8 mouse cellular contexts compared by ENCODE assay signal in the genomic region with DNA sequence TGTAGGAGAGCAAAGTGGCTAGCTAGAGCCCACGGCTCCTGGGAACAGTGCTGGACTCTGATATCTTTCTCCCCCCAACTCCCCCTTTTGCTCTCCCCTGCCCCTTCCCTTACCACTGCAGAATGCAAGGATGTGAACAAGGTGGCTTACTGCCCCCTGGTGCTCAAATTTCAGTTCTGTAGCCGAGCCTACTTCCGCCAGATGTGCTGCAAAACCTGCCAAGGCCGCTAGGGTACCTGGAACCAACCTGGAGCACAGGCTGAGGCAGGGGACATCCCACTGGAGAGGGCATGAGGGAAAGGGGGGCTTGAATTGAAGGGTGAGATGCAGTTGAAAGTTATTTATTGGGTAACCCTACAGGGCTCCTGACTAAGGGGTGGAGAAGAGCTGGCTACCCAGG. TPM values are rescaled to one million over a fixed set of nuclear protein-coding genes. Genes with fewer than 3 reads are reported as not detected.
DNase-seq lines count a peak whose midpoint lies in the region; ATAC-seq and TF ChIP-seq lines count a peak whose summit lies in the region.

No protein-coding gene starts in this region.

- TF ChIP-seq EP300 in heart, postnatal 0 days (IDR thresholded peaks at IDR 0.05; ENCODE audit: low read depth): no peak
- no peak for TF ChIP-seq EP300 in lung, postnatal 0 days (IDR thresholded peaks at IDR 0.05)

- no peak overlapping the region for H3K4me2 ChIP-seq in heart, postnatal 0 days (ENCODE audit: low read depth, low read length)
- no peak overlapping the region for H3K4me2 ChIP-seq in heart, embryonic 11.5 days
- H3K4me2 ChIP-seq in hindbrain, embryonic 14.5 days (replicated peaks): no peak overlapping the region
- no peak overlapping the region for H3K4me2 ChIP-seq in lung, postnatal 0 days (replicated peaks; ENCODE audit: low read depth, low read length)

- peak; percentile 10 for DNase-seq in heart, postnatal 0 days (ENCODE audit: low spot score)
- peak; percentile 47 to 57 for DNase-seq in B cell, adult 2 months
- peak; percentile 40 for DNase-seq in T-cell, adult 2 months (ENCODE audit: low spot score)
- DNase-seq in hindbrain, embryonic 14.5 days (ENCODE audit: low spot score): peak; percentile 27
- DNase-seq in lung, postnatal 0 days (ENCODE audit: low spot score): peak; percentile 55
- DNase-seq in thymus, adult 18-20 months: peak; percentile 20 to 30
- DNase-seq in Muller cell, postnatal 12 days (ENCODE audit: inconsistent ontology term): no peak

- H3K27me3 ChIP-seq in heart, postnatal 0 days (ENCODE audit: control insufficient read depth, insufficient read depth, low read length): no peaks in the 10 kb centered on the region
- H3K27me3 ChIP-seq in heart, embryonic 11.5 days (ENCODE audit: control insufficient read depth, insufficient read depth, low read length): no peaks in the 10 kb centered on the region
- no peaks in the 10 kb centered on the region for H3K27me3 ChIP-seq in hindbrain, embryonic 14.5 days (ENCODE audit: control insufficient read depth, insufficient read depth, low read length)
- H3K27me3 ChIP-seq in lung, postnatal 0 days (replicated peaks; ENCODE audit: insufficient read depth, low read length): no peaks in the 10 kb centered on the region

- 37% methylated on average over 4 of the region's 4 CpGs for WGBS in heart, postnatal 0 days
- WGBS in heart, embryonic 11.5 days (ENCODE audit: insufficient replicate concordance): 47% methylated on average over 4 of the region's 4 CpGs
- 54% methylated on average over 4 of the region's 4 CpGs for WGBS in hindbrain, embryonic 14.5 days
- WGBS in lung, postnatal 0 days: 60% methylated on average over 4 of the region's 4 CpGs

- H3K4me3 ChIP-seq in heart, postnatal 0 days (ENCODE audit: low read depth, low read length): no peak overlapping the region
- H3K4me3 ChIP-seq in heart, embryonic 11.5 days (ENCODE audit: low read depth, low read length): no peak overlapping the region
- H3K4me3 ChIP-seq in hindbrain, embryonic 14.5 days (replicated peaks; ENCODE audit: low read length): no peak overlapping the region
- H3K4me3 ChIP-seq in lung, postnatal 0 days (ENCODE audit: low read depth, low read length): no peak overlapping the region

- no peak overlapping the region for H3K9ac ChIP-seq in heart, postnatal 0 days (replicated peaks; ENCODE audit: low read depth, low read length)
- no peak overlapping the region for H3K9ac ChIP-seq in heart, embryonic 11.5 days (ENCODE audit: low read depth, low read length)
- no peak overlapping the region for H3K9ac ChIP-seq in hindbrain, embryonic 14.5 days
- no peak overlapping the region for H3K9ac ChIP-seq in lung, postnatal 0 days (replicated peaks; ENCODE audit: low read depth)

- no peaks in the 10 kb centered on the region for H3K9me3 ChIP-seq in heart, postnatal 0 days (replicated peaks; ENCODE audit: control insufficient read depth, low read length)
- no peaks in the 10 kb centered on the region for H3K9me3 ChIP-seq in heart, embryonic 11.5 days (replicated peaks; ENCODE audit: control insufficient read depth, low read length)
- no peaks in the 10 kb centered on the region for H3K9me3 ChIP-seq in hindbrain, embryonic 14.5 days (ENCODE audit: control insufficient read depth, low read length)
- H3K9me3 ChIP-seq in lung, postnatal 0 days (ENCODE audit: low read length): no peaks in the 10 kb centered on the region

- peak; percentile 54 for TF ChIP-seq CTCF in heart, postnatal 0 days (IDR thresholded peaks at IDR 0.05; ENCODE audit: low read depth)
- TF ChIP-seq CTCF in lung, postnatal 0 days (IDR thresholded peaks at IDR 0.05): peak; percentile 82

- no peak overlapping the region for H3K27ac ChIP-seq in heart, postnatal 0 days (ENCODE audit: low read depth)
- no peak overlapping the region for H3K27ac ChIP-seq in heart, embryonic 11.5 days (ENCODE audit: low read depth, low read length)
- no peak overlapping the region for H3K27ac ChIP-seq in hindbrain, embryonic 14.5 days
- H3K27ac ChIP-seq in lung, postnatal 0 days (ENCODE audit: low read length): no peak overlapping the region

- peak; percentile 19; the same call in 1 of the 2 replicates for ATAC-seq in heart, postnatal 0 days (ENCODE audit: insufficient read depth, low read depth)
- ATAC-seq in heart, embryonic 11.5 days (replicated peaks; ENCODE audit: insufficient number of reproducible peaks, low FRiP score, low TSS enrichment): no peak
- ATAC-seq in hindbrain, embryonic 14.5 days (ENCODE audit: low FRiP score): 0 out of 2 replicates have a peak, but pooled peaks have one; percentile 2
- ATAC-seq in lung, postnatal 0 days: peak; percentile 18

- H3K36me3 ChIP-seq in heart, postnatal 0 days (replicated peaks; ENCODE audit: control insufficient read depth, insufficient read depth, low read length): no peaks in the 10 kb centered on the region; the same call in 1 of the 2 replicates
- H3K36me3 ChIP-seq in heart, embryonic 11.5 days (ENCODE audit: control insufficient read depth, insufficient read depth, low read length): no peaks in the 10 kb centered on the region; the same call in none of the 2 replicates
- H3K36me3 ChIP-seq in hindbrain, embryonic 14.5 days (replicated peaks; ENCODE audit: control insufficient read depth, insufficient read depth): peaks cover 42% of the 10 kb centered on the region
- H3K36me3 ChIP-seq in lung, postnatal 0 days (ENCODE audit: insufficient read depth, low read length): peaks cover 20% of the 10 kb centered on the region

- no peaks in the 10 kb centered on the region for H3K4me1 ChIP-seq in heart, postnatal 0 days (ENCODE audit: control insufficient read depth, insufficient read depth)
- H3K4me1 ChIP-seq in heart, embryonic 11.5 days (ENCODE audit: control insufficient read depth, insufficient read depth, low read length): no peaks in the 10 kb centered on the region
- no peaks in the 10 kb centered on the region for H3K4me1 ChIP-seq in hindbrain, embryonic 14.5 days (replicated peaks; ENCODE audit: control insufficient read depth, insufficient read depth, low read length)
- H3K4me1 ChIP-seq in lung, postnatal 0 days (ENCODE audit: insufficient read depth, low read depth, low read length): no peaks in the 10 kb centered on the region

RNA-seq across cellular contexts. Expression of a gene that starts 2.5 kb away (rescaled TPM):
- 2.6 and 3.0 TPM in 2 replicates for total RNA-seq in heart, postnatal 0 days (2014; rRNA removed; ENCODE audit: low replicate concordance)
- polyA plus RNA-seq in heart, postnatal 0 days (2015; fragmentation: Nextera tagmentation; extraction: Ambion mirVana): 1.1 and 1.6 TPM in 2 replicates
- 0.82 and 1.0 TPM in 2 replicates for polyA plus RNA-seq in heart, embryonic 11.5 days (2014; fragmentation: Nextera tagmentation; extraction: Ambion mirVana)
- polyA plus RNA-seq in hindbrain, embryonic 14.5 days (2014; fragmentation: Nextera tagmentation; extraction: Ambion mirVana): 1.7 and 2.0 TPM in 2 replicates
- 6.5 and 8.1 TPM in 2 replicates for polyA plus RNA-seq in lung, postnatal 0 days (2015; fragmentation: Nextera tagmentation; extraction: Ambion mirVana)

RNA-seq across cellular contexts. Expression of a gene that starts 29.0 kb away (rescaled TPM):
- total RNA-seq in heart, postnatal 0 days (2014; rRNA removed; ENCODE audit: low replicate concordance): 17.0 and 34.7 TPM in 2 replicates
- 13.6 and 14.8 TPM in 2 replicates for polyA plus RNA-seq in heart, postnatal 0 days (2015; fragmentation: Nextera tagmentation; extraction: Ambion mirVana)
- 36.4 and 41.9 TPM in 2 replicates for polyA plus RNA-seq in heart, embryonic 11.5 days (2014; fragmentation: Nextera tagmentation; extraction: Ambion mirVana)
- 47.7 and 59.0 TPM in 2 replicates for polyA plus RNA-seq in hindbrain, embryonic 14.5 days (2014; fragmentation: Nextera tagmentation; extraction: Ambion mirVana)
- polyA plus RNA-seq in lung, postnatal 0 days (2015; fragmentation: Nextera tagmentation; extraction: Ambion mirVana): 79.8 and 90.6 TPM in 2 replicates
